Mouse (Mus musculus) CH12.LX (cell line): ENCODE measurements around the gene Wdcp.

Experiments used
- BHLHE40 ChIP-seq: IDR thresholded peaks from 2 replicates; pipeline ENCODE4 v1.6.1; 2011; ENCODE audit warnings: mild to moderate bottlenecking, low read depth, low read length, improper control_type of control experiment
- CTCF ChIP-seq, 2 experiments: IDR thresholded peaks in 1 of 2; conservative IDR thresholded peaks in 1 of 2; 2 replicates each; pipeline ENCODE4 v1.5.1; 2011 to 2012; ENCODE audit warnings: low read depth in 2 of 2, low read length in 2 of 2, improper control_type of control experiment in 1 of 2, inconsistent platforms in 1 of 2, mild to moderate bottlenecking in 1 of 2, moderate library complexity in 1 of 2
- EP300 ChIP-seq: IDR thresholded peaks from 2 replicates; pipeline ENCODE4 v1.6.1; 2011; ENCODE audit warnings: low read length, improper control_type of control experiment
- JUN ChIP-seq: IDR thresholded peaks from 2 replicates; pipeline ENCODE4 v1.6.1; 2011; ENCODE audit warnings: low read depth, mild to moderate bottlenecking, low read length, improper control_type of control experiment, moderate library complexity; ENCODE audit not compliant: insufficient read depth
- JUND ChIP-seq: conservative IDR thresholded peaks from 2 replicates; pipeline ENCODE4 v1.6.1; 2011; ENCODE audit warnings: low read depth, low read length, improper control_type of control experiment
- KAT2A ChIP-seq: IDR thresholded peaks from 2 replicates; pipeline ENCODE4 v1.6.1; 2012; ENCODE audit warnings: low read length, improper control_type of control experiment, inconsistent platforms; ENCODE audit not compliant: insufficient replicate concordance
- MEF2A ChIP-seq: IDR thresholded peaks from 2 replicates; pipeline ENCODE4 v1.6.1; 2014; ENCODE audit warnings: low read depth, mild to moderate bottlenecking, inconsistent platforms, low read length, improper control_type of control experiment, borderline replicate concordance
- NELFE ChIP-seq: IDR thresholded peaks from 2 replicates; pipeline ENCODE4 v1.6.1; 2011; ENCODE audit warnings: low read depth, low read length, improper control_type of control experiment
- POLR2A ChIP-seq: IDR thresholded peaks from 2 replicates; pipeline ENCODE4 v1.6.1; 2011; ENCODE audit warnings: low read depth, mild to moderate bottlenecking, improper control_type of control experiment, low read length
- SIN3A ChIP-seq: IDR thresholded peaks from 2 replicates; pipeline ENCODE4 v1.6.1; 2012; ENCODE audit warnings: low read length, improper control_type of control experiment, inconsistent platforms
- UBTF ChIP-seq: IDR thresholded peaks from 2 replicates; pipeline ENCODE4 v1.6.1; 2012; ENCODE audit warnings: low read depth, mild to moderate bottlenecking, inconsistent platforms, low read length, improper control_type of control experiment, moderate library complexity
- USF2 ChIP-seq: conservative IDR thresholded peaks from 2 replicates; pipeline ENCODE4 v1.6.1; 2011; ENCODE audit warnings: low read depth, low read length, improper control_type of control experiment
- ZKSCAN1 ChIP-seq: IDR thresholded peaks from 2 replicates; pipeline ENCODE4 v1.6.1; 2012; ENCODE audit warnings: low read depth, inconsistent platforms, low read length, improper control_type of control experiment, borderline replicate concordance
- ZNF384 ChIP-seq: IDR thresholded peaks from 2 replicates; pipeline ENCODE4 v1.6.1; 2012; ENCODE audit warnings: low read depth, low read length, improper control_type of control experiment, inconsistent platforms

- no peak for TF ChIP-seq KAT2A
- no peak for TF ChIP-seq JUN
- TF ChIP-seq CTCF (conservative IDR thresholded peaks at IDR 0.05 in 1 of 2, IDR thresholded peaks at IDR 0.05 in 1 of 2; ENCODE audit: low read depth in 2 of 2, low read length in 2 of 2): peak; percentile 9 to 44; a peak in 1 of 4 replicates
- TF ChIP-seq SIN3A: no peak
- TF ChIP-seq USF2: no peak
- no peak for TF ChIP-seq JUND
- TF ChIP-seq EP300: no peak
- TF ChIP-seq POLR2A: no peak
- no peak for TF ChIP-seq BHLHE40
- no peak for TF ChIP-seq UBTF
- no peak for TF ChIP-seq ZNF384
- TF ChIP-seq MEF2A: no peak
- TF ChIP-seq NELFE: no peak
- no peak for TF ChIP-seq ZKSCAN1
These were observed 13.7 kb downstream of the Wdcp start for GRCm38 (mm10) chr12:4856834-4857233.
